Mouse (Mus musculus) CH12.LX (cell line): ENCODE data around the gene Plekha6. TPM values are rescaled to one million over a fixed set of nuclear protein-coding genes. Genes with fewer than 3 reads are reported as not detected.

Experiments
- DNase-seq: peaks from one replicate; pipeline ENCODE4 v3.0.0-alpha.2; 2013; ENCODE audit errors: extremely low read depth
- H3K27ac ChIP-seq: 2 replicates; pipeline ENCODE4 v1.5.1; 2012; ENCODE audit warnings: low read depth, mild to moderate bottlenecking, control low read depth, moderate library complexity; ENCODE audit not compliant: insufficient read depth
- H3K27me3 ChIP-seq: replicated peaks from 2 replicates; pipeline ENCODE3; 2012; ENCODE audit warnings: inconsistent platforms
- H3K36me3 ChIP-seq, 2 experiments: replicated peaks in 1 of 2; 2 replicates each; pipeline versions ENCODE3 to v1.6.1; 2012; ENCODE audit warnings: inconsistent platforms in 1 of 2, low read length in 1 of 2, mild to moderate bottlenecking in 1 of 2, mixed read lengths in 1 of 2, moderate library complexity in 1 of 2; ENCODE audit not compliant: control insufficient read depth in 1 of 2, insufficient read depth in 1 of 2
- H3K4me1 ChIP-seq, 2 experiments: 2 replicates each; pipeline ENCODE4 v1.6.1; 2012; ENCODE audit warnings: inconsistent platforms in 1 of 2, moderate library complexity in 1 of 2; ENCODE audit not compliant: insufficient read depth in 2 of 2, control insufficient read depth in 1 of 2
- H3K4me2 ChIP-seq: 2 replicates; pipeline ENCODE4 v1.6.1; 2012; ENCODE audit warnings: low read depth, mild to moderate bottlenecking, control low read depth; ENCODE audit not compliant: poor library complexity, insufficient read depth, severe bottlenecking
- H3K4me3 ChIP-seq, 3 experiments: fragments of 150-350 bp in 1 of 3; sonication (generic) in 1 of 3; replicated peaks in 1 of 3; 2 replicates each; pipeline versions ENCODE3 to v1.5.1; 2011 to 2012; ENCODE audit warnings: low read depth in 2 of 3, low read length in 2 of 3, mild to moderate bottlenecking in 2 of 3, moderate library complexity in 2 of 3, control low read depth in 1 of 3, improper control_type of control experiment in 1 of 3, inconsistent platforms in 1 of 3, mixed read lengths in 1 of 3; ENCODE audit not compliant: poor library complexity in 1 of 3
- H3K79me2 ChIP-seq: replicated peaks from 2 replicates; pipeline ENCODE4 v1.6.1; 2012; ENCODE audit warnings: mild to moderate bottlenecking, moderate library complexity; ENCODE audit not compliant: control insufficient read depth, poor library complexity, insufficient read depth, severe bottlenecking; ENCODE audit errors: extremely low read depth
- H3K9ac ChIP-seq: 2 replicates; pipeline ENCODE4 v1.6.1; 2012; ENCODE audit warnings: low read depth, mild to moderate bottlenecking, control low read depth, moderate library complexity; ENCODE audit not compliant: insufficient read depth
- H3K9me3 ChIP-seq: replicated peaks from 2 replicates; pipeline ENCODE3; 2012; ENCODE audit warnings: low read length, inconsistent platforms, mixed read lengths
- CHD1 ChIP-seq: IDR thresholded peaks from 2 replicates; pipeline ENCODE4 v1.6.1; 2012; ENCODE audit warnings: low read depth, low read length, improper control_type of control experiment, inconsistent platforms
- CHD2 ChIP-seq: IDR thresholded peaks from 2 replicates; pipeline ENCODE4 v1.6.1; 2011; ENCODE audit warnings: low read length, improper control_type of control experiment
- CTCF ChIP-seq, 2 experiments: IDR thresholded peaks in 1 of 2; conservative IDR thresholded peaks in 1 of 2; 2 replicates each; pipeline ENCODE4 v1.5.1; 2011 to 2012; ENCODE audit warnings: low read depth in 2 of 2, low read length in 2 of 2, improper control_type of control experiment in 1 of 2, inconsistent platforms in 1 of 2, mild to moderate bottlenecking in 1 of 2, moderate library complexity in 1 of 2
- E2F4 ChIP-seq: IDR thresholded peaks from 2 replicates; pipeline ENCODE4 v1.6.1; 2011; ENCODE audit warnings: low read depth, low read length, improper control_type of control experiment; ENCODE audit not compliant: insufficient replicate concordance
- ELF1 ChIP-seq: IDR thresholded peaks from 2 replicates; pipeline ENCODE4 v1.6.1; 2014; ENCODE audit warnings: low read depth, mild to moderate bottlenecking, inconsistent platforms, low read length, improper control_type of control experiment
- ETS1 ChIP-seq: conservative IDR thresholded peaks from 2 replicates; pipeline ENCODE4 v1.6.1; 2012; ENCODE audit warnings: low read depth, mild to moderate bottlenecking, inconsistent platforms, low read length, improper control_type of control experiment, moderate library complexity
- GABPA ChIP-seq: IDR thresholded peaks from 2 replicates; pipeline ENCODE4 v1.6.1; 2012; ENCODE audit warnings: low read depth, low read length, improper control_type of control experiment, inconsistent platforms; ENCODE audit not compliant: insufficient replicate concordance
- HCFC1 ChIP-seq: IDR thresholded peaks from 2 replicates; pipeline ENCODE4 v1.6.1; 2012; ENCODE audit warnings: low read depth, mild to moderate bottlenecking, inconsistent platforms, low read length, improper control_type of control experiment
- IRF4 ChIP-seq: IDR thresholded peaks from 2 replicates; pipeline ENCODE4 v1.6.1; 2014; ENCODE audit warnings: low read depth, mild to moderate bottlenecking, inconsistent platforms, low read length, improper control_type of control experiment
- KAT2A ChIP-seq: IDR thresholded peaks from 2 replicates; pipeline ENCODE4 v1.6.1; 2012; ENCODE audit warnings: low read length, improper control_type of control experiment, inconsistent platforms; ENCODE audit not compliant: insufficient replicate concordance
- MAFK ChIP-seq: IDR thresholded peaks from 2 replicates; pipeline ENCODE4 v1.6.1; 2011; ENCODE audit warnings: low read length, improper control_type of control experiment; ENCODE audit not compliant: insufficient replicate concordance
- MAZ ChIP-seq: IDR thresholded peaks from 2 replicates; pipeline ENCODE4 v1.6.1; 2012; ENCODE audit warnings: low read depth, mild to moderate bottlenecking, inconsistent platforms, low read length, improper control_type of control experiment, moderate library complexity
- NELFE ChIP-seq: IDR thresholded peaks from 2 replicates; pipeline ENCODE4 v1.6.1; 2011; ENCODE audit warnings: low read depth, low read length, improper control_type of control experiment
- POLR2A ChIP-seq: IDR thresholded peaks from 2 replicates; pipeline ENCODE4 v1.6.1; 2011; ENCODE audit warnings: low read depth, mild to moderate bottlenecking, improper control_type of control experiment, low read length
- POLR2AphosphoS2 ChIP-seq: IDR thresholded peaks from 2 replicates; pipeline ENCODE4 v1.6.1; 2011; ENCODE audit warnings: low read depth, low read length, improper control_type of control experiment
- RCOR1 ChIP-seq: conservative IDR thresholded peaks from 2 replicates; pipeline ENCODE4 v1.6.1; 2012; ENCODE audit warnings: low read depth, mild to moderate bottlenecking, inconsistent platforms, low read length, improper control_type of control experiment
- SIN3A ChIP-seq: IDR thresholded peaks from 2 replicates; pipeline ENCODE4 v1.6.1; 2012; ENCODE audit warnings: low read length, improper control_type of control experiment, inconsistent platforms
- SMC3 ChIP-seq: IDR thresholded peaks from 2 replicates; pipeline ENCODE4 v1.6.1; 2011; ENCODE audit warnings: low read depth, low read length, improper control_type of control experiment
- TBP ChIP-seq: conservative IDR thresholded peaks from 2 replicates; pipeline ENCODE4 v1.6.1; 2011; ENCODE audit warnings: low read depth, low read length, improper control_type of control experiment
- UBTF ChIP-seq: IDR thresholded peaks from 2 replicates; pipeline ENCODE4 v1.6.1; 2012; ENCODE audit warnings: low read depth, mild to moderate bottlenecking, inconsistent platforms, low read length, improper control_type of control experiment, moderate library complexity
- USF1 ChIP-seq: IDR thresholded peaks from 2 replicates; pipeline ENCODE4 v1.6.1; 2014; ENCODE audit warnings: low read depth, mild to moderate bottlenecking, inconsistent platforms, low read length, improper control_type of control experiment
- USF2 ChIP-seq: conservative IDR thresholded peaks from 2 replicates; pipeline ENCODE4 v1.6.1; 2011; ENCODE audit warnings: low read depth, low read length, improper control_type of control experiment
- ZC3H11A ChIP-seq: IDR thresholded peaks from 2 replicates; pipeline ENCODE4 v1.6.1; 2012; ENCODE audit warnings: low read depth, mild to moderate bottlenecking, inconsistent platforms, low read length, improper control_type of control experiment
- ZKSCAN1 ChIP-seq: IDR thresholded peaks from 2 replicates; pipeline ENCODE4 v1.6.1; 2012; ENCODE audit warnings: low read depth, inconsistent platforms, low read length, improper control_type of control experiment, borderline replicate concordance
- dilution Hi-C: fragments of 300-500 bp; cut with MboI; formaldehyde crosslinking; loops from 2 replicates; pipeline ENCODE4 v1.14.3; 2020; ENCODE audit warnings: low sequenced_read_pairs; ENCODE audit not compliant: extremely low pct_unique_long_range_greater_than_20kb, extremely low pct_ligation_motif_present
- in situ Hi-C: fragments of 300-500 bp; cut with MboI; formaldehyde crosslinking; loops from 3 replicates; pipeline ENCODE4 v1.14.3; 2019; ENCODE audit warnings: low sequenced_read_pairs, low pct_ligation_motif_present, low pct_unique_long_range_greater_than_20kb, mixed read lengths
- polyA plus RNA-seq: library from polyadenylated mRNA; unstranded; fragments of >175 nt; gene quantifications from 2 replicates; pipeline ENCODE4 v1.2.1, GENCODE M21; 2012; ENCODE audit warnings: low read depth; ENCODE audit not compliant: insufficient read length
- total RNA-seq, 2 experiments: library from RNA; depleted of rRNA; stranded (reverse); fragments of 300-350 nt in 1 of 2; fragments of >200 nt in 1 of 2; gene quantifications; 2 replicates each; pipeline ENCODE4 v1.2.3; 2012 to 2014

The Plekha6 gene
- total and polyA plus RNA-seq, 3 experiments = 0.07 TPM; not detected in 2

DNA sequence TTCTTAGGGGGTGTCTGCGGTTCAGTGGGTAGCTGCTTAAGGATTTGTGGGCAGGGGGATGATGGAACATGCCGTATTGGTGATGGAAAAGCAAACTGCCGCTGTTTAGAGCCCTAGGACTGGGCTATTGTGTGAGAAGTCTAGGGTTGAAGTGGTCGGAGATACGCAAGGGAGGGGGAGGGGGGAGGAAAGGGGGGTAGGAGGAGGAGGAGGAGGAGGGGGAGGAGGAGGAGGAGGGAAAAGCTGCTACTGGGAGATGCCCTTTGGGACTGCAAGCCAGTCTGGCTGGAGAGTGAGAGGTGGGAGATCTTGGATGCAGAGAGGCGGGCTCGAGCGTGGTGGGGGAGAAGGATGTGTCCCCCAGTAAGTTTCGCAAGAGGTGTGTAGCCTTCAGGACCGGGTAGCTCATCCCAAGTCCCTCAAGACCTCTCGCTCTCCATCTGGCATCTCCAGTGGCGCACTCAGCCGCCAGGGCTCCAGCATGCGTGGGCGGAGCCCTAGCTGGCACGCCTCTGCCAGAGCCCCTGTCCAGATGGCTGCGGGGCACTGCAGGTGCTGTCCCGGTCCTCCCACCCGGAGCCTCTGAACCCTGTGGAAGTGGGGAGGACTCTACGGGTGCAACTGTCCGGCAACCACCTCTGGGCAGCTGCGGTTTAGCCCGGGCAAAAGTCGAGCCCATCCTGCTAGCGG, 18.2 kb downstream of the Plekha6 start:
- H3K27me3 ChIP-seq = peaks cover 82% of the 10 kb centered on the region
- H3K4me3 ChIP-seq = no peak overlapping the region
- no peak overlapping the region for H3K9ac ChIP-seq
- no peak for DNase-seq
- H3K27ac ChIP-seq = no peak overlapping the region
- no peaks in the 10 kb centered on the region for H3K79me2 ChIP-seq
- TF ChIP-seq POLR2AphosphoS2 (no peak), MAZ (no peak), GABPA (no peak), CTCF (conservative IDR thresholded peaks at IDR 0.05 in 1 of 2, IDR thresholded peaks at IDR 0.05 in 1 of 2; ENCODE audit: low read depth in 2 of 2, low read length in 2 of 2) (no peak), IRF4 (no peak), E2F4 (no peak), SMC3 (no peak), UBTF (no peak), NELFE (no peak), MAFK (no peak), CHD2 (no peak), TBP (no peak), HCFC1 (no peak), SIN3A (no peak), ETS1 (no peak), ZKSCAN1 (no peak), KAT2A (no peak)
- in situ Hi-C loops = loop anchor here (25.0 kb wide), 1 partner anchor 430 kb away; the partner anchor contains the start of gene Snrpe
- H3K4me1 ChIP-seq = no peaks in the 10 kb centered on the region
- dilution Hi-C loops = no loop called here
- H3K4me2 ChIP-seq = no peak overlapping the region
- no peaks in the 10 kb centered on the region for H3K36me3 ChIP-seq
- H3K9me3 ChIP-seq = no peaks in the 10 kb centered on the region

DNA sequence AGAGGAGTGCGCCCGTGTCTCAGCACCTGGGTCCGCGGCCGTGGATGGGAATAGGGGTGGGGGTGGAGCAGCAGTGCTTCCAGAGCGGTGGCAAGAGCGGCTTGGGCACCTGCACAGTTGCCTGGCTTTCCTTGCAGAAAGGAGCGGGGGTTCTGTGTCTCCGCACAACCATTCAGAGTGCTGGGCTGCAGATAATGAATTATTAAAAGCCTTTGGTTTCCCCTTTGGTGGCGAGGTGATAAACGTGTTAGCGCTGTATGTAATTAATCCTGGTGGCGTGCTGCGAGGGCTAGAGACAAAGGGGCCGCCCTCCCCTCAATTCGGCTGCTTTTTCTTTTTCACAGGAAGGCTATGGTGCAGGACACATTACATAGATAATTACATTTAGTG, 18.7 kb downstream of the Plekha6 start:
- no peak overlapping the region for H3K9ac ChIP-seq
- H3K4me3 ChIP-seq = no peak overlapping the region
- no peak overlapping the region for H3K27ac ChIP-seq
- H3K27me3 ChIP-seq = peaks cover 83% of the 10 kb centered on the region
- no peak for DNase-seq
- H3K79me2 ChIP-seq = no peaks in the 10 kb centered on the region
- H3K4me1 ChIP-seq = no peaks in the 10 kb centered on the region
- H3K9me3 ChIP-seq = no peaks in the 10 kb centered on the region
- dilution Hi-C loops = no loop called here
- TF ChIP-seq POLR2A = no peak
- no peak for TF ChIP-seq USF1
- TF ChIP-seq E2F4 = no peak
- TF ChIP-seq ELF1 = no peak
- TF ChIP-seq USF2 = no peak
- TF ChIP-seq SMC3 = no peak
- no peak for TF ChIP-seq NELFE
- no peak for TF ChIP-seq UBTF
- no peak for TF ChIP-seq SIN3A
- TF ChIP-seq RCOR1 = no peak
- no peak for TF ChIP-seq GABPA
- no peak for TF ChIP-seq POLR2AphosphoS2
- TF ChIP-seq ZC3H11A = no peak
- no peak for TF ChIP-seq ETS1
- TF ChIP-seq CHD1 = no peak
- no peak overlapping the region for H3K4me2 ChIP-seq
- in situ Hi-C loops = loop anchor here (25.0 kb wide), 1 partner anchor 430 kb away; the partner anchor contains the start of gene Snrpe
- no peaks in the 10 kb centered on the region for H3K36me3 ChIP-seq
